Mouse (Mus musculus) ovary, adult 18-20 months (tissue): Measurements from ENCODE around the gene Adipor2.
A peak's percentile ranks its signal among the peaks of the same experiment; 100 is the strongest.

Experiments
- DNase-seq: peaks from one replicate; pipeline ENCODE4 v3.0.0; 2022; ENCODE audit warnings: low spot score, mixed read lengths

Adipor2 gene

DNA sequence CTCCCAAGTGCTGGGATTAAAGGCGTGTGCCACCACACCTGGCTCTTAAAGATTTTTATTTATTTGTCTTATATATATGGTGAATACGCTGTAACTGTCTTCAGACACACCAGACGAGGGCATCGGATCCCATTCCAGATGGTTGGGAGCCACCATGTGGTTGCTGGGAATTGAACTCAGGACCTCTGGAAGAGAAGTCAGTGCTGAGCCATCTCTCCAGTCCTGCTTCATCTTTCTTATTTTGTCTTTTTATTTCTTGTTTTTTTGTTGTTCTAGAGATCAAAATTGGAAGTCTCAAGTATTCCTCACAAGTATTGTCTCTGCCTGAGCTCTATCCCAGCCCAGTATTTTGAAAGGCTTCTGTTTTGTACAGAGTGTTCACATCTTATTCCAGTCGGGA is 2.9 kb upstream of the Adipor2 start:
- no peak for DNase-seq

DNA sequence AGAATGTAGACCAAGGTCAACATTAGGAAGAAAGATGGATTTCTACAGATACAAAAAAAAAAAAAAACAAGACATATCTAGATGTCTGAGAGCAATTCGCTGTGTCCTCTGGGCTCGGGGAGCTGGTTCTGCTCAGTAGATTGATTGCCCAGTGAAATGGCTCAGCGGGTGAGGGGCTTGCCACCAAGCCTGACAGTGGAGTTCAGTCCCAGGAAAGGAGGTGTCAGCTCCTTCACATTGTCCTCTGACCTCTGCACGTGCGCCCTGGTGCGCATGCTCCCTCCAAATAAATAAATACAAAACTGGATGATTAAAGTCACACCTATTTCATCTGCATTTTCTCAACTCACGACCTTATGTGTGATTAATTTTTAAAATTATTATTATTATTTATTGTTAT is 1.9 kb upstream of the Adipor2 start:
- no peak for DNase-seq

DNA sequence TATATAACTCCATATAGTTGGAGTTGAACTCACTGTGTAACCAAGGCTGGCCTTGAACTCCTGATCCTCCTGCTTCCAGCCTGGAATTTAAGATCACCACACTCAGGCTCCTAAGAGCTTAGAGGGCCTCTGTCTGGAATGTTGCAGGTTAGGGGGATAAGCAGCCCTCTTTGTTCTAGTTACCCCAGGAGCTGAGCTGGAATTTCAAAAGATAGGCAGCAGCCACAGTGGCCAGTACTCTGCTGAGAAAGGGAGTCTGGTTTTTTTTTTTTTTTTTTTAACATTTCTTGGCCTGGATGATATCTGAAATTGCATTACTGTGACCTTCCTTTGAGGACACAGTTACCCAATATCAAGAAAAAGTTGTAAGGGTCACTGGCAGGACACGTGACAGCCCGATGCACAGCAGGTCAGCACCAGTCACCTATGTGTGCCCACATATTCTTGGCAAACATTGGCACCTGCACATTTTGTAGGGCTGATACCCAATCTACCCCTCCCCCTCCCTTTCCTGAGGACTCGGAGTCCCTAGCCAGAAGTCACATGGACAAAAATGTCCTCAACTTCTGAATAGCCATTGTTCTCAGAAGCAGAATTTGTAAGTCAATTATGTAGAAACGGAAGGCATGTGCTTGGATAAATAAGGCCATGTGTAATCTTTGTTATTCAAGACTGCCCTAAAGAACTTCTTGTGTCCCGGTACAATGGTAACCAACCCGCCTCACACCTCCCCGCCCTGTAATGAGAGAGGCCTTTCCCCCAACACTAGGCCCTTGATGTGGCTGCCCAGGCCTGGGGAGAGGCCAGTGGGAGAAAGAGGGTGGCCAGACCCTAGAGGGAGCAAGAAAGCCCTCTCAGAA is 1.1 kb upstream of the Adipor2 start:
- no peak for DNase-seq

DNA sequence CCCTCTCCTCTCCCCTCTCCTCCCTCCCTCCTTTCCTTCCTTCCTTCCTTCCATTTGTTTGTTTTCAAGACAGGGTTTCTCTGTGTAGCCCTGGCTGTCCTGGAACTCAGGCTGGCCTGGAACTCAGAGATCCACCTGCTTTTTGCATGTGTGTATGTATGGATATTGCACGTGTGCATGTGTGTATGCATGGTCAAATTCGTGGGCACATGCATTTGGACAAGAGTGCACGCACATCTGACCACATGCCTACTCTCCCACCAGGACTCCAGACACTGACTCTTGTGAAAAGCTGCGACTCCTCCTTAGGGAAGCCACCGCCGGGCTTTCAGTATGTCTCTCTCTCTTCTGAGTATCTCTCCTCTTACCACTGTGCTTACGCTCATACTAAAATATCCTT is 317 bp upstream of the Adipor2 start:
- DNase-seq: no peak

DNA sequence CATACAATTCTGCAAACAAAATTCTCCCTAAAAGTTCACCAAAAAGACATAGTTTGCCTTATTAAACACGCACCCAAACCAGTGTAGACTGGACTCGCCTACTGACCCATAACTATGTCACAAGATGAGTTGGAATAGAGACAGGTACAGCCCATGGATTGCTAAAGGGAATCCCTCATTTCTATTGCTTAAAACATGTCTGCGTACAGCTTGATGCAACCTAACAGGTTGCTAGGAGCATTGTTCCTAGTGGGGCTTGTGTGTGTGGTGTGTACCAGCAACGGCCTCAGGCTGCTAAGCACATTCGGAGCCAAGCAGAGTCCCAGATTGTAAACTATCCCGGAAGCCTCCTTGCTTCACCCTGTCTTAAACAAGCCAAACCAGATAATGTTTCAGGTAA is 861 bp downstream of the Adipor2 start:
- no peak for DNase-seq

DNA sequence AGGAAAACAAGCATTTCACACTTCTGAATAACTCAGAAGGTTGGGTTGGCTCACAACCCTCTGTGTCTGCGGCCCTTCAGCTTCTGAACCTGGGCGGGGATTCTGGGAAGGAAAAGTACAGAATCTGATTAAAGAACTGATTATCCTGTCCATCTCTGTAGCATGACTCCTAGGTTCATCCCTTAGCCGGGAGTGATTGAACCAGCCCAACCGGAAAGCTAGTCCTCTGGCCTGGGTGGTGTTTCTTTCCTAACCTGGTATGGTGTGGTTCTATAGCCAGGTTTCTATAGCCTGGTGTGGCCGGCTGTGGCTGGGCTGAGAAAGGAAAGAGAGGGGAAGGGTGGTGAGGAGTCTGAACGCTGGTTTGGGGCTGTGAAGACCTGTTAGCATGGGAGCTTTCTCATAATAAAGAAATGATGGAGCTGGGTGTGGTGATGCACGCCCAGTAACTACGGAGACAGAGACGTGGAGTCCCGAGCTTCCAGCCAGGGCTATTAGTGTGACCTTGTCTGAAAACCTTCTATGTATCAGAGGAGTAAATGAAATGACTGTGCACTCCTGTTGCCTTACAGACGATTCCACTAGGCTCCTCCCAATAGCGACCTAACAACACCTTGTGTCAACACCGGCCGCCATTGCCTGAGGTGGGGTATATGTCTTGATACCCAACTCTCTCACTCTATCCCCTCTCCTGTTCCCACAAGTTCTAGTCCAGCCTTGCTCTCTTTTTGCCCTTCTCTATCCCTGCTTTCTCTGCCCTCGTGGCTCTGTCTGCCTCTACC is 3.1 kb downstream of the Adipor2 start:
- DNase-seq: no peak

DNA sequence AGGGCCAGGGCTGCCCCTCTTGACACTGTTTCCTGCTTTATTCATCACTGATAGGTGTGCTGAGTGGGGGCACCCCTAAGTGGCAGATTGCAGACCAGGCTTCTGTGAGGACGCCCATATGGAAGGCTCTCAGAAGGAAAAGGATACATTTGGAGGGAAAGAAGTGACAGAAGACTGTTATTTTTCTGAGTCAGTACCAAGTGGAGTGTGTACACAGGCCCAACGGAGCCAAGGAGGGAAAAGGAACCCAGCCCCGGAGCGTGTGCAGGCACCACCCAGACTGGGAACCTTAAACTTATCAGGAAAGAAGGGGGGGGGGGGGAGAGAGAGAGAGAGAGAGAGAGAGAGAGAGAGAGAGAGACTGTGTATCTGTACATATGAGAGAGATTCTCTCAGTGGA is 4.9 kb downstream of the Adipor2 start:
- DNase-seq: no peak

DNA sequence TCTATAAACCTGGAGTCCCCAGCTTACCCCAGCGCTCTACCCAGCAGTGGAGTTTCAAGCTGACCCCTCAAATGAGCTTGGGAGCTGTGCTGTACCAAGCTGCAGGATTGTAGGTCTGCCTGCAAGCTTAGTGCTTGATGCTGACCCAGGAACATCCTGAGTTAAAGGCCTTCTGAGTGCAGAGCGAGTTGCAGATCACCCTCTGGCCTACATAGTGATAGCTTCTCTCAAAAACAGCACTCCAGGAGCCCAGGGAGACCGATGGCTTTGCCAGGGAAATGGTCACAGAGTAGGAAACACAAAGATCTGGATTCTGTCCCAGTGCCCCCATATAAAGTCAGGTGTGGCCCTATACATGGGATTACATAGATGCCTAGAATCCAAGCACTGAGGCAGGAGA is 6.0 kb downstream of the Adipor2 start:
- no peak for DNase-seq

DNA sequence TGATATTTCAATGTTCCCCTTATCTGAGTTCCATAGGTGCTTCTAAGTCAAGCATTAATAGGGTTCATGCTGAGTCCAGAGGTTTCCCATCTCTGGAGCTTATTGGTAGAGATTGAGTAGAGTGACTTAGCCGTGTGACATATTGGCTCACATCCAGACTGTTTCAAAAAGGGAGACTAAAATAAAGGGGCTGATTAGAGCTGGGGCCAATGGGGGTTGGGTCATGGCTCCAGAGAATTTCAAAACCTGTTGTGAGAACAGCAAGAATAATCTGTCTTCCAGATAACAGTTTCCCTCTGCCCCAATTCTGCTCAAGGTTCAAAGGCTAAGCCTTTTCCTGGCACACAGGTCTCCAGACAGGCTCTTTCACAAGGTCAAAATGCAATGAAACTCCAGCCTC is 7.7 kb downstream of the Adipor2 start:
- no peak for DNase-seq

DNA sequence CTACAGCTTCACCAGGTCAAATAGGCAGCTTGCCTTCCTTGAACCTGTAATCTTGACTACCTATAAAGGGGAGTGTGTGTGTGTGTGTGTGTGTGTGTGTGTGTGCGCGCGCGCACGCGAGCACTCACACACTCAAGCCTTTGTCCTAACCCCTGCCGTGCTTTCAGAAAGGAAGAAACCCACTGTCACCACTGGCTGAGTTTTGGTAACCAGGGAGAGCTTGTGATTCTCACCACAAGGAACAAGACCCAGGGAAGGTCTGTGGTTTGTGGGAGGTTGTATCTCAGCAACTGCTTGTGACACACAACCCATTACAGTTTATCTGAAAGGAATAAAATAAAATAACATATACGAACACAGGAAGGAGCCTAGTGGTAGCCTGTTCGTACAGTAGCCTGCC is 8.9 kb downstream of the Adipor2 start:
- no peak for DNase-seq

DNA sequence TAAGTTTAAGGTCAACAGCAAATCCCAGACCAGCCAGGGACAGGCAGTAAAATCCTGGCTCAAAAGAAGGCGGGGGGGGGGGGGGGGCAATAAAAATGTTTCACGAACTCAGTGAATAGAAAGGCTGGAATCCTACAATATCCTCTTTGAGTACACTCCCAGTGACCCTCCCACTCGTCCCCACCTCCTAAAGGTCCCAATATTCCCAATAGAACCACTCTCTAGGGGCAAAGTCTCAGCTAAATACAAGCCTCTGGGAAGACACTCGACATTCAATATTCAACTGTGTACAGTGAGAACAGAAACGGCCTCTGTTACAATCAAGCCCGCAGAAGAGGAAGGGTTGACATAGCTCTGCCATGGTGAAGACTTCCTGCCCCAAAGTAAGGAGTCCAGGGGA is 9.7 kb downstream of the Adipor2 start:
- no peak for DNase-seq

DNA sequence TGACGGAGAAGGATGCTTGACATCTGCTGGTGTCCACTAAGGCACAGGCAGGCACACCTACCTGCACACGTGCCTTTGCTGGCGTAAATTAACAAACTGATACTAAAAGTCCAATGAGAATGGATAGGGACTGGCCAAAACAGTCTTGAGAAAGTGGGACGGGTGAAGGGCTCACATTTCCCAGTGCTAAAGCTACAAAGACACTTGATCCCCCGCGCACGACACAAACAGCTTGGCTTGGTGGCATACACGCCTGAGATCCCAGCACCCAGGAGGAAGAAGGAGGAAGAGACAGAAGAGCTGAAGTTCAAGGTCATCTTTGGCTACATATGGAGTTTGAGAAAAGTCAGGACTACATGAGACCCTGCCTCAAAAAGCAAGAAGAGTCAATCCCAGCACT is 11.0 kb downstream of the Adipor2 start:
- DNase-seq: no peak

DNA sequence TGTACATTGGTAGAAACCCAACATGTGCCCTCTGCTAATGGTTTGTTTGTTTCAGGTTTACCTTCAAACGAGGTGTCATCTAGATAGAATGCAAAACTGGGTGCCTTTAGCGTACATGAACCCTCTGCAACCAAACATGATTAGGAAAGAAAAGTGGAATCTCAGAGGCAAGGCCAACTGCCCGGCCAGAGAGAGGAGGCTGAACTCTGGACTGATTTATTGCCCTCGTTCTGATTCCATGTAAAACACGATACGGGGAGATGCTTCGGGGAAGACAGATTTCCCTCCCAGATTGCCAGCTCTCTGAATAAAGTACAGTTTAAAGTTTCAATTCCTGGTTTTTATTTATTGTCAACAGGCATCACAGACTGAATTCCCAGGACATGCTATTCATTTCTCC is 12.2 kb downstream of the Adipor2 start:
- no peak for DNase-seq

DNA sequence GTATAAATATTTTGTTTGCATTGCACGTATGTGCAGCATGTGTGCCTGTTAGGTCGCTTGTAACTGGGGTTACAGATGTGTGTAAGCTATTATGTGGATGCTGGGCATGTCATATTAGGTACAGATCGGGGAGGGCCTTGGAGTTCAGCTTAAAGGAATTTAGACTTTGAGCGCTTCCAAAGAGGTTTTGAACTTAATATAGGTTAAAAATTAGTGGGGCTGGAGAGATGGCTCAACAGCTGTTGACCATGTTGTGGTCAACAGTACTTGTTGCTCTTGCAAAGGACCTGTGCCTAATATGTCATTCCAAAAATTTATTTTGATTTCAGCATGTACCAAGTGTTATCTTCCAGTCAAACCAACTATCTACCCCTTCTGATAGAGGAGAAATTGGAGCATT is 12.7 kb downstream of the Adipor2 start:
- DNase-seq: no peak

DNA sequence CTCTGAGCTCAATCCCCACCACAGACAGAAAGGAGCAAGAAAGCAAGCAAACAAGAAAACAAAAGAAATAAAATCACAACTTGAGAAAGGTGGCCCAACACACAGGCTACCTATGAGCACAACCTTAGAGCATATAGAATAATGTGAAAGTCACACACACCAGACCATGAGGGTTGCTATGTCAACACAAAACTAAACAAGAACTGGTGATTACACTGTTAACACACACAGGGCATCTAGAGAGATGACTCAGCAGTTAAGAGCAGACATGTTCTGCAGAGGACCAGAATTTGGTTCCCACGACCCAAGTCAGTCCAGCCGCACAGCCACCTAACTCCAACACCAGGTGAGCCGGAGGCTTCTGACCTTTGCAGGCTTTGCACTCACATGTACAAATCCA is 14.5 kb downstream of the Adipor2 start:
- DNase-seq: no peak

DNA sequence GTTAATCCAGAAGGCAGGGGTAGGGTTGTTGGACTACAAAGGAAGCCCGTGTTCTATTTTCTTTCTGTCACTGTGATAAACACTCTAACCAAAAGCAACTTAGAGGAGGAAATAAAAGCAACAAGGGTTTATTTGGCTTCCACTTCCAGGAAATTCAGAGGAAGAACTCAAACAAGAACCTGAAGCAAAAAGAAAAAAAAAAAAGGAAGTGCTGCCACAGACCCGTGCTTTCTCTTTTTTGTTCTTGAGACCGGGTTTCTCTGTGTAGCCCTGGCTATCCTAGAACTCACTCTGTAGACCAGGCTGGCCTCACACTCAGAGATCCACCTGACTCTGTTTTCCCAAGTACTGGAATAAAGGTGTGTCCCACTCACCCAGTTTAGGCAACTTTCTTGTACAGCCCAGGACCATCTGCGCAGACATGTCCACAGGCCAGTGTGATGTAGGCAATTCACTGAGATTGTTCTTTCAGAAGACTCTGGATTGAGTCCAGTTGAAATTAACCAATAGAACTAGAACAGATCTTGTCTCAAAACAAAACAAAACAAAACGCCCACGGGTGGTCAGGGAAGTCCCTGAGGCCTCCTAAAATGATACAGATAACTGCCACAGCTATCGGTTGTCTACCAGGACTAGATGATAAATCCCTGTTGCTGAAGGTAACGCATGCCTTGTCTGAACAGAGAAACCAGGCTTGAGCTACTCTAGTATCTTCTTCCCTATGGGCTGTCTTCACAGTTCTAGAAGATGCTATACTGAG is 15.8 kb downstream of the Adipor2 start:
- no peak for DNase-seq

DNA sequence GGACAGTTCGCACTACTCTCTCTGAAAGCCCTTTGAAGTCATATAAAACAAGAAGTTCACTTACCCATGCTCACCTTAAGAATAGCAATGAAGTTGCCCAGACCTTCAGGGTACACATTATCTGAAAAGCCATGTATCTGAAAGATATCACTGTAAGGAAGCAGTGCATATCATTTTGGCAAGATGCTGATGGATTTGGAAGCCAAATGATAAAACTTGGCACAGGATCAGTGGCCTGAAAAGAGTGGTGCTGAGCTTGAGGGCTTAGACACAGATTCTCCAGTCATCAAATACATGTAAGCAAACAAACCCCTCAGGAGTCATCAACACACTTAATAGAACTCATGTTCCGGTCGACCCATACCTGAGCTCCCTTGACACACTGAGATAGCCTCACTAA is 16.9 kb downstream of the Adipor2 start:
- no peak for DNase-seq

DNA sequence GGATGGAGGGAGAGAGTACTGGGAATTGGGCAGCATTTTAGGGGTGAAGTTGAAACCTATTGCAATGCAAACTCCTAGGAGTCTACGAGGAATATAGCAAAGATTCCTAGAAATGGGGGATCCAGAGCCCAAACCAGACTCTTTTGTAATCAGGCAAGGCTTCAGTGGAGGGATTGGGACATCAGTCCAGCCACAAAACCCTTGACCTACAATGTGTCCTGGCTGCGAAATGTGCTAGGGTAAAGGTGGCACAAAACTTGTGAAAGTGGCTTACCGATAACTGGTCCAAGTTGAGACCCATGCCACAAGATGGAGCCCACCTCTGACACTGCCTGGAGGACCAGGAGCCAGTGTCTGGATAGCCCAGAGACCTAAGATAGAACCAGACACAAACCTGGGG is 18.1 kb downstream of the Adipor2 start:
- no peak for DNase-seq

DNA sequence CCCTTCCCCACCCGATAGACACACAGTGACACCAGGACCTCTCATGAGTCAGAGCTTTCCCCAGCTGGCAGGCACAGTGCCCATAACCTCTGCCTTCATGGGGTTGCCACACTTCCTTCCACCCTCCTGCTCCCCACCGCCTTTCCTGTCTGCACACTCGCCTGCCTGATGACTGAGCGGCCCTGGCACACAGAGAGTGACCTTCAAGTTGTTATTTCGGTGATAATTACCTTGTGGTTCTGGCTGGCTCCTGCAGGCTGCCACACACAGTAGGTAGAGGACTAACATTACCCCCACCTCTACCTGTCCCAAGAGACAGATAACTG is 21.2 kb downstream of the Adipor2 start:
- peak; percentile 85 for DNase-seq

DNA sequence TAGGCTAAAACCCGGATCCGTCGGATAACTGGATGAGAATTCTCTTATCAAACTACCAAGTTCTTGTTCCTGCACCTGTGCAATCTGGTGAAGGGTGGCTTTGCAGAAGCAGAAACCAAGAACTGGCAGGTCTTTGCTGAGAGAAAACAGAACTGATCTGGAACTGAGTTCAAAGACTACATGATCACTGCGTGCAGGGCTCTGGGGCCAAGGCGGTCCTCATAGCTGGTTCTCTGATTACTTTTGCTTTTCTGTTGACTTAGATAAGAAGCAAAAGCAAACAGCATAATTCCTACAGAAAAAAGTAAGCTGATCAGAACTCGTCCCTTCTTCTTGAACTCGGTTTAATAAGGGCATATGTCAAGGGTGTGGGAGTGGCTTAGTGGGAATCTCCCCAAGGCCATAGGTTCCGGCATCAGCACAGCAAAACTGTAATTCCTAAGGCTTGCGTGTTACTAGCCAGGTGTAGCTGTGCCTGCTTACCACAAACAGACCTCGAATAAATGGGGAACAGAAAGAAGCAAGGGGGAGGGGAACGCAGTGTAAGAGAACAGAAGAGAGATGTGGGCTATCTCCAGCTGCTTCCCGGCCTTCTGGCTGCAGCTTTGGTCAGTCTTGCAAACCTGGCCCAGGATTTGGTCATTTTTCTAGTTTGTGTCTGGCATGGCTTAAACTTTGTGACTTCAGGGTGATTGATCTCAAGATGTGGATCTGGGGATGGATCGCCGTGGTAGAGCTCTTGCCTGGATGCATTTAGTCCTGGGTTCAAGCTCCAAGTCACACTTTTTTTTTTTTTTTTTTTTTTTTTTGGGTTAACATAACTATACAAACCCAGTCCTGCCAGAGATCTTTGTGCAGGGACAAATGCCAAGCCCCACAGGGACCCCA is 21.8 kb downstream of the Adipor2 start:
- no peak for DNase-seq

DNA sequence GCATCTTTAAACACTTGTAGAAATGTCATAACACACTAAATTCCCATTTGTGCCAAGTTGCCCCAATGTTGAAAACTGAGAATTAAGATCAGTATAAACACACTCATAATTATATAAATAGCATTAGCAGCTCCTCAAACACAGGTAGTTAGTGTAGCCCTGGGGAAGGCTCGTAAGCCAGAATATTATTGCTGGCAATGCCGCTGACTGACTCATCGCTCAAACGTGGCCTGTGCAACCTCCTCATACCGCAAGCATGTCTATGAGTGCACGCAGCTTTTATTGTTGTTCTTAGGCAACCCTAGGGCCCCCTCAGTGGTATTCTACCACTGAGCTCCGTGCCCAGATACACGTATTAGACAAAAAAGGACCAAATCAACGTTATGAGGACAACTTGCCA is 24.7 kb downstream of the Adipor2 start:
- DNase-seq: no peak

DNA sequence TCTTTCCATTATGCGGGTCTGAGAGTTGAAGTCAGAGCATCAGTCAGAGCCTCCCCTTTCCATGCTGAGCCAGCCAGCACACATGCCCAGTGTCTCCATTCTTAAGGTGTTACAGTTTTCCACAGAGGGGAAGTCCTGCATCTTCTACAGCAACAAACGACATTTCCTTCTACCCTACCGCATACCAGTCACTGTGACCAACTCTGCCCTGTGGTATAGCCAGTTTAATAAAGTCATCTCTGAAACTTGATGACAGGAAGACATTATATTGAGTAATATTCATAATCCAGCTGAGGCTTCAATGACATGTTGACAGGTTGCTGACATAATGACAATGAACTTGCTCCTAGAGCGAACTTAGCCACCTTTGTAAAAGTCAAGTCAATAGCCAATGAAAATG is 26.8 kb downstream of the Adipor2 start:
- DNase-seq: no peak
